Mouse (Mus musculus): Measurements from ENCODE around the gene Pdlim7. TPM values are rescaled to one million over a fixed set of nuclear protein-coding genes. Genes with fewer than 3 reads are reported as not detected.

Pdlim7 gene
- polyA plus RNA-seq, 1 experiment from 2014 or later, result 131 TPM

DNA sequence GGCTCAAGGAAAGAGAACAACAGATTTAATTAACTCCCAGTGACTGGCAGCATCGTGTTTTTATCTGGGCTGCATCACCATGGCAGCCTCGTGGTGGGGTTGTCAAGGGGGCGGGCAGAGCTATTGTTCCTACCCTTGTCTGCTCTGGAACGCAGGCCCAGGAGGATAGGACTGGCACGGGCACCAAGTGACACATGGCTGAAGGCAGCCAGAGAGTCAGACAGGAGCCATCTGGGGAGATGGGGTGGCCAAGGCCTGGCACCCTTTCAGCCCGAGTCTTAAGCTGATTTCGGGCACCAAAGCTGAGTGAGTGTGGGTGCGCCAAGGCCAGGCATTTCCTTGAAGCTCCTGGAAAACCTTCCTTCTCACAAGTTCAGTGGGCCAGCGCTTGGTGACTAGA is 43.1 kb downstream of the Pdlim7 start:
- Histone ChIP-seq H3K27ac (ENCODE audit: low read depth, low read length) (no peak overlapping the region), H3K4me1 (replicated peaks; ENCODE audit: control insufficient read depth, insufficient read depth, low read length) (0 out of 2 replicates have a peak, but pooled peaks cover 4% of the 10 kb centered on the region), H3K4me3 (ENCODE audit: low read depth, low read length) (no peak overlapping the region), H3K27me3 (replicated peaks; ENCODE audit: control insufficient read depth, insufficient read depth, low read length) (peaks cover 12% of the 10 kb centered on the region; the same call in 1 of the 2 replicates), H3K4me2 (replicated peaks; ENCODE audit: low read depth) (no peak overlapping the region), H3K36me3 (ENCODE audit: control insufficient read depth, insufficient read depth) (no peaks in the 10 kb centered on the region; the same call in 1 of the 2 replicates), H3K9me3 (ENCODE audit: control insufficient read depth) (no peaks in the 10 kb centered on the region), H3K9ac (ENCODE audit: low read depth, low read length) (no peak overlapping the region)
- no peak for TF ChIP-seq CTCF (IDR thresholded peaks at IDR 0.05; ENCODE audit: low read depth)
- no peak for ATAC-seq
- 84% methylated on average over 9 of the region's 9 CpGs for WGBS

DNA sequence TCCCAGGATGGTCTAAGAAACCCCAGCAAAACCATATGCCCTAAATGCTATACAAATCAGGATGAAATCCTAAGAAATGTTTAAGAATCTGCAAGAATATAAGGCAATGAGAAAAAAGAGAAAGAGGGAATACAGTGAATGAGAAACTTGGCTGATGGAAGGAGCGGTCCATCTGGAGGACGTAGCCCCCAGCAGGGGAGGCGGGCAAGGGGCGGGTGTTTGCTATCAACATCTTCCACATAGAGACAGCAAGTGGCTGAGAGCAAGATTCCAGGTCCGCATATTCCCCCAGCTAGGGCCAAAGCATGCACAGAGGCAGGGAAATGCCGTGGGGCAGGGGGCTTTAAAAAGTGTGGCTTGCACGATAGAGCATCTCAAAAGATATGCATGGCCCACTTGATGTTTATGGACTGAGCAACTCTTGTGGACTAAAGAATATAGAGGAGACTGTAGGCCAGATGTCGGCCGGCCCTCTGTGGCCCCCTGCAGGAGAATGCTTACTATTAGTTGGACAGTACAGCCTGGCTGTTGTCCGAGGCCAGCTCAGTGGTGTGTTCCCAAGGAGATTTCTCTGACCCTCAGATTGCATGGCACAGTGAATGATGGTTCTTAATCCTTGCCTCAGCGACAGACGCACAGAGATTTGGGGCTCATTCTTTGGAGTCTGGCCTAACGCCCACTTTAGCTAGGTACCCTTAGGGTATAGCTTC is 44.5 kb downstream of the Pdlim7 start:
- Histone ChIP-seq H3K4me3 (ENCODE audit: low read depth, low read length) (no peak overlapping the region), H3K9ac (ENCODE audit: low read depth, low read length) (no peak overlapping the region), H3K4me2 (replicated peaks; ENCODE audit: low read depth) (no peak overlapping the region), H3K9me3 (ENCODE audit: control insufficient read depth) (no peaks in the 10 kb centered on the region), H3K27me3 (replicated peaks; ENCODE audit: control insufficient read depth, insufficient read depth, low read length) (peaks cover 21% of the 10 kb centered on the region; the same call in 1 of the 2 replicates), H3K36me3 (ENCODE audit: control insufficient read depth, insufficient read depth) (no peaks in the 10 kb centered on the region; the same call in 1 of the 2 replicates), H3K4me1 (replicated peaks; ENCODE audit: control insufficient read depth, insufficient read depth, low read length) (0 out of 2 replicates have a peak, but pooled peaks cover 4% of the 10 kb centered on the region), H3K27ac (ENCODE audit: low read depth, low read length) (no peak overlapping the region)
- no peak for ATAC-seq
- peak; percentile 76 for TF ChIP-seq CTCF (IDR thresholded peaks at IDR 0.05; ENCODE audit: low read depth)
- WGBS, result 51% methylated on average over 13 of the region's 13 CpGs

DNA sequence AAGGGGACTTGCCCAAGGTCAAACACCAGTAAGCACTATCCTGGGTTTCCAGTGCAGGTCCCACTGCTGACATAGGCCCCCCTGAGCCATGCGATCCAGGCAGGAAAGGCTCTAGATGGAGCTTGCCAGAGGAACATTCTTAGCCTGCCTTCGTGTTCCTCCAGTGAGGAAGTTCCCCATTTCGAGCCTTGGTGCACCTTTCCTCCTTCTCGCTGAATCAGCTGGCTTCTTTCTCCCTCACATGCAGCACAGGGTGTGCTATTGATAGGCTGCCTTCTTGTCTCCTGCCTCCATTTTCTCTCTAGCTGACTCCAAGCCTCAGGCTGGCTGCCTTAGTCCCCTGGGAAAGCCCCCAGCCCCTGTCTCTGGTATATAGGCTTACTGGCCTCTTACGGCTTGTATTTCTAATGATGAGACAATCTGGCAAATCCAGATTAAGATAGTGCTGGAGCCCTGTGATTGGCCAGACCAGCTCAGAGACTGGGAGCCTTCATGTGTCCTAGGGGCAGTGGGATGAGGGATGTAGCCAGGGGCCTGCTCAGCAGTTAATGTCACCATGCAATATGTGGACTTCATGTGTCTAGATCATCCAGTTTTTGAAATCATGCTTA is 47.5 kb downstream of the Pdlim7 start:
- 0 out of 2 replicates have a peak, but pooled peaks cover 3% of the 10 kb centered on the region for H3K36me3 ChIP-seq (ENCODE audit: control insufficient read depth, insufficient read depth)
- peaks cover 16% of the 10 kb centered on the region; the same call in 1 of the 2 replicates for H3K27me3 ChIP-seq (replicated peaks; ENCODE audit: control insufficient read depth, insufficient read depth, low read length)
- no peak overlapping the region for H3K9ac ChIP-seq (ENCODE audit: low read depth, low read length)
- 74% methylated on average over 5 of the region's 5 CpGs for WGBS
- no peak overlapping the region for H3K4me2 ChIP-seq (replicated peaks; ENCODE audit: low read depth)
- H3K9me3 ChIP-seq (ENCODE audit: control insufficient read depth), result no peaks in the 10 kb centered on the region
- TF ChIP-seq CTCF (IDR thresholded peaks at IDR 0.05; ENCODE audit: low read depth), result no peak
- H3K4me3 ChIP-seq (ENCODE audit: low read depth, low read length), result no peak overlapping the region
- no peaks in the 10 kb centered on the region for H3K4me1 ChIP-seq (replicated peaks; ENCODE audit: control insufficient read depth, insufficient read depth, low read length)
- no peak overlapping the region for H3K27ac ChIP-seq (ENCODE audit: low read depth, low read length)
- no peak for ATAC-seq

DNA sequence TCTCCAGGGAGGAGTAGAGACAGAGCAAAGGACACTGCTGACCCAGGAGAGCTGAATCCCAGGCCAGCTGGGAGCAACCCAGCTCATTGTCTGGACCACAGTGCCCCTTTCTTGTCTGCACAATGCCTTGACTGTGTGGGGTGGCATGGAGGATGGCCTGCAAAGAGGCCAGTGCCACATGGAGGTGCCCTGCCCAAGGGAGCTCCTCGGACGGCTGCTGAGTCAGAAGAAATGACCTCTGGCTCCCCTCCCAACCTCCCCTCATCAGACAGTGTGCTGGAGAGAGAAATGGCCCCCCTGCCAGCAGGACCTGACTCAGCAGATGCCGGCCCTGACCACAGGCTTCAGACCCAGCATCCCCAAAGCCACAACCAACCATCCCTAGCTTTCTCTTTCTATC is 48.3 kb downstream of the Pdlim7 start:
- Histone ChIP-seq H3K36me3 (ENCODE audit: control insufficient read depth, insufficient read depth) (peaks cover 9% of the 10 kb centered on the region), H3K27me3 (replicated peaks; ENCODE audit: control insufficient read depth, insufficient read depth, low read length) (peaks cover 13% of the 10 kb centered on the region; the same call in 1 of the 2 replicates), H3K4me2 (replicated peaks; ENCODE audit: low read depth) (no peak overlapping the region), H3K4me1 (replicated peaks; ENCODE audit: control insufficient read depth, insufficient read depth, low read length) (no peaks in the 10 kb centered on the region), H3K9ac (ENCODE audit: low read depth, low read length) (no peak overlapping the region), H3K4me3 (ENCODE audit: low read depth, low read length) (peak overlapping the region; percentile 54; the same call in 1 of the 2 replicates), H3K9me3 (ENCODE audit: control insufficient read depth) (no peaks in the 10 kb centered on the region), H3K27ac (ENCODE audit: low read depth, low read length) (no peak overlapping the region)
- 52% methylated on average over 3 of the region's 3 CpGs for whole genome bisulfite sequencing
- no peak for ATAC-seq
- TF ChIP-seq CTCF (IDR thresholded peaks at IDR 0.05; ENCODE audit: low read depth), result no peak

DNA sequence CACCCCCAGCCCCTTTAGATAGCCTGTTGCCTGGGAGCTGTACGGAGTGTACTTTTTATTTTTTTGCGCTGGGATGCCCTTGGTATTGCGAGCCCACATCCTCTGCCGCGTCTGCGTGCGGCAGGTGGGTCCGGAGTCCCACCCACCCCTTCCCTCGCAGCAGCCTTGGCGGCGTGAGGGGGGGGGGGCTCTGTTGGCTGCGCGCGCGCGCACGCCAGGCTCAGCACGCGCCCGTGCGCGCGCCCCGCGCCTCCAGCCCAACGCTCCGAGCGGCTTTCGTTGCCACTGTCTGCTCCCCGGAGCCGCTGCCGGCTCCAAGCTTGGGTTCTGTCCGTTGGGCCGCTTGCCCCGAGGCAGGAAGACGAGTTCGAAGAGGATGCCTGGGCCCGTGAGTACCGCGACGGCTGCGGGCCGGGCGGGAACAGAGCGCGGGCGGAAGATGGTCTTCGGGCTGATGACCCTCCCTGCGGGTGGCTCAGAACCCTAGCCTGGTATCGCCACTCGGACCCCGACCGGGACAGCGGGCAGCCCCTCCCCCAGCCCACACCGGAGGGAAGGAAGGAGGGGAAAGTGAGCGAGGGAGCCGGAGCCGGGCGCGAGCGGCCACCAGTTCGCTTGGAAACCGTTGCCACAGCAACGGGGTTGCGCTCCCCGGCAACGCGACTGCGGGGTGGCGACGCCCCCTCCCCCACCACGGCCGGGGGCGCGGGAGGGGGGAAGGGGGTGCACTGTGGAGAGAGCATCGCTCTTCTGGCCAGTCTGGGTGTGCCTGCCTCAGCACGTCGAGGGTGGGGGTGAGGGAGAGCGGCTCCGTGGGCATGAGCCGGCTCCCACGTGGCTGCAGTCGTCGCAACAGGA is 49.2 kb downstream of the Pdlim7 start, which contains the start of gene Prr7:
Gene Prr7, plus strand, starts transcription at position 241 of the 858 bp plus-strand sequence.
- WGBS, result under 1% methylated on average over 79 of the region's 84 CpGs
- Histone ChIP-seq H3K27ac (ENCODE audit: low read depth, low read length) (no peak within 1 kb of the TSS), H3K36me3 (ENCODE audit: control insufficient read depth, insufficient read depth) (peaks cover 18% of the 10 kb centered on the region), H3K4me3 (ENCODE audit: low read depth, low read length) (peak within 1 kb of the TSS; percentile 54), H3K27me3 (replicated peaks; ENCODE audit: control insufficient read depth, insufficient read depth, low read length) (peaks cover 10% of the 10 kb centered on the region; the same call in 1 of the 2 replicates), H3K4me2 (replicated peaks; ENCODE audit: low read depth) (peak within 1 kb of the TSS; percentile 87), H3K9ac (ENCODE audit: low read depth, low read length) (peak within 1 kb of the TSS; percentile 47; the same call in 1 of the 2 replicates), H3K4me1 (replicated peaks; ENCODE audit: control insufficient read depth, insufficient read depth, low read length) (no peaks in the 10 kb centered on the region), H3K9me3 (ENCODE audit: control insufficient read depth) (no peaks in the 10 kb centered on the region)
- TF ChIP-seq CTCF (IDR thresholded peaks at IDR 0.05; ENCODE audit: low read depth), result no peak
- peak; percentile 29; the same call in 1 of the 2 replicates for ATAC-seq
